Mouse (Mus musculus): Measurements from ENCODE around the gene Anapc5.

The Anapc5 gene

GRCm38 (mm10) chr5:122769101-122769568 lies 52.0 kb downstream of the Anapc5 start:
- DNase-seq (ENCODE audit: low spot score in 2 of 2) = no peak

GRCm38 (mm10) chr5:122767283-122767682 lies 53.9 kb downstream of the Anapc5 start:
- no peak for DNase-seq (ENCODE audit: low spot score in 2 of 2)

- DNase-seq (ENCODE audit: low spot score in 2 of 2) = no peak
These were observed 57.1 kb downstream of the Anapc5 start for GRCm38 (mm10) chr5:122764032-122764464.

- no peak for DNase-seq (ENCODE audit: low spot score in 2 of 2)
These were observed 57.7 kb downstream of the Anapc5 start for GRCm38 (mm10) chr5:122763271-122764031.

GRCm38 (mm10) chr5:122756680-122757079 lies 64.5 kb downstream of the Anapc5 start:
- no peak for DNase-seq (ENCODE audit: low spot score in 2 of 2)

- no peak for DNase-seq (ENCODE audit: low spot score in 2 of 2)
These were observed 65.0 kb downstream of the Anapc5 start for GRCm38 (mm10) chr5:122756144-122756543.

- DNase-seq (ENCODE audit: low spot score in 2 of 2) = no peak
These were observed 65.5 kb downstream of the Anapc5 start for GRCm38 (mm10) chr5:122755620-122756019.

- no peak for DNase-seq (ENCODE audit: low spot score in 2 of 2)
These were observed 66.7 kb downstream of the Anapc5 start for GRCm38 (mm10) chr5:122754477-122754876.

GRCm38 (mm10) chr5:122747950-122748349 lies 73.2 kb downstream of the Anapc5 start:
- no peak for DNase-seq (ENCODE audit: low spot score in 2 of 2)

- DNase-seq (ENCODE audit: low spot score in 2 of 2) = no peak
These were observed 77.2 kb downstream of the Anapc5 start for GRCm38 (mm10) chr5:122743880-122744422.
